Mouse (Mus musculus) lung, postnatal 0 days (tissue): ENCODE data around the gene Lnpep. TPM values are rescaled to one million over a fixed set of nuclear protein-coding genes. Genes with fewer than 3 reads are reported as not detected.
A peak's percentile ranks its signal among the peaks of the same experiment; 100 is the strongest.

Experiments
- ATAC-seq: fragments of 200-750 bp; cut with Nextera tagmentation; 2 replicates; pipeline ENCODE4 v1.8.0; 2017; ENCODE audit warnings: moderate library complexity
- DNase-seq: peaks from one replicate; pipeline ENCODE4 v3.0.0-alpha.2; 2016; ENCODE audit warnings: low spot score
- H3K27ac ChIP-seq: fragments of 300-500 bp; sonication (generic); 2 replicates; pipeline ENCODE4 v1.5.1; 2014; ENCODE audit warnings: antibody characterized with exemption, mild to moderate bottlenecking, low read length, mixed read lengths
- H3K27me3 ChIP-seq: fragments of 300-500 bp; sonication (generic); replicated peaks from 2 replicates; pipeline ENCODE4 v1.6.1; 2014; ENCODE audit warnings: low read length, mixed read lengths; ENCODE audit not compliant: insufficient read depth
- H3K36me3 ChIP-seq: fragments of 300-500 bp; sonication (generic); 2 replicates; pipeline ENCODE4 v1.6.1; 2014; ENCODE audit warnings: low read length, mixed read lengths; ENCODE audit not compliant: insufficient read depth
- H3K4me1 ChIP-seq: fragments of 300-500 bp; sonication (generic); 2 replicates; pipeline ENCODE4 v1.6.1; 2014; ENCODE audit warnings: antibody characterized with exemption, low read depth, low read length, mixed read lengths; ENCODE audit not compliant: insufficient read depth
- H3K4me2 ChIP-seq: fragments of 300-500 bp; sonication (generic); replicated peaks from 2 replicates; pipeline ENCODE4 v1.6.1; 2014; ENCODE audit warnings: low read depth, mild to moderate bottlenecking, low read length, moderate library complexity, mixed read lengths
- H3K4me3 ChIP-seq: fragments of 300-500 bp; sonication (generic); 2 replicates; pipeline ENCODE4 v1.5.1; 2014; ENCODE audit warnings: low read depth, low read length
- H3K9ac ChIP-seq: fragments of 300-500 bp; sonication (generic); replicated peaks from 2 replicates; pipeline ENCODE4 v1.6.1; 2014; ENCODE audit warnings: low read depth, mild to moderate bottlenecking
- H3K9me3 ChIP-seq: fragments of 300-500 bp; sonication (generic); 2 replicates; pipeline ENCODE4 v1.6.1; 2016; ENCODE audit warnings: low read length, mixed read lengths
- CTCF ChIP-seq: IDR thresholded peaks from 2 replicates; pipeline ENCODE4 v1.5.1; 2016; ENCODE audit warnings: antibody characterized with exemption, mild to moderate bottlenecking
- EP300 ChIP-seq: IDR thresholded peaks from 2 replicates; pipeline ENCODE4 v1.6.1; 2016; ENCODE audit warnings: antibody characterized with exemption, mild to moderate bottlenecking, control low read depth
- WGBS: fragments of 180-500 bp; shearing (Covaris S2); extraction: QIAGEN DNeasy Blood & Tissue Kit; methylation state at CpG from one replicate; pipeline ENCODE4 v1.1.7; 2014; 5-methylcytosine and 5-hydroxymethylcytosine counted together
- polyA plus RNA-seq: library from polyadenylated mRNA; unstranded; fragments of >200 nt; fragmentation: Nextera tagmentation; extraction: Ambion mirVana; gene quantifications from 2 replicates; pipeline ENCODE4 v1.2.1, GENCODE M21; 2015

The Lnpep gene
- polyA plus RNA-seq, 1 experiment from 2014 or later, result 7.5 TPM

DNA sequence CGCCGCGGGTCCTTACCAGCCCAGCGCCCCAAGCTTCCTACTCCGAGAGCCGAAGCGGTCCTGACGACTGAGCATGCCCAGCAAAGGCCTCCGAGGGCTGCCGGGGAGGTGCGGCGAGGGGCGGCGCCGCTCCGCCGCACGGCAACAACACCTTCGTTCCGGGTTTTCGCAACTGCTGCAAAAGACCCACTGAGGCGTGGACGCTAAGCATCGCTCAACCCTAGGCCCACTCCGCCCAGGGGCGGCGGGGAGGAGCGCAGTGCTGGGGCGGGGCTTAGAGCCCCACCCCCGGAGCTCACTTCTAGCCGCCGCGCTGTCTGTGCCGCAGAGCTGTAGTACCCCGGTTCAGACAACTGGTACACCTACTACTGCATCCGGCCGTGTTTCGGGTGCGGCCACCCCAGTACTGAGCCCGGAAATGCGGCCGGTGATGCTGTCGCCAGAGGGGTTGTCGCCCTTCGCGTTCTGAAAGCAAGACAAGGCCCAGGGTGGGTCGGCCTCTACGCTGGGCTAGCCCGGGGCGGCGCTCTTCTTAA is 361 bp downstream of the Lnpep start:
- WGBS, result 2% methylated on average over 39 of the region's 51 CpGs
- Histone ChIP-seq H3K4me1 (peaks cover 5% of the 10 kb centered on the region; the same call in 1 of the 2 replicates), H3K4me3 (peak overlapping the region; percentile 97), H3K9ac (peak overlapping the region; percentile 87), H3K9me3 (no peaks in the 10 kb centered on the region), H3K4me2 (peak overlapping the region; percentile 84), H3K27ac (peak overlapping the region; percentile 100), H3K27me3 (no peaks in the 10 kb centered on the region), H3K36me3 (no peaks in the 10 kb centered on the region)
- peak; percentile 98 for DNase-seq
- 0 out of 2 replicates have a peak, but pooled peaks have one; percentile 12 for TF ChIP-seq EP300
- 0 out of 2 replicates have a peak, but pooled peaks have one; percentile 1 for TF ChIP-seq CTCF
- peak; percentile 95 for ATAC-seq

DNA sequence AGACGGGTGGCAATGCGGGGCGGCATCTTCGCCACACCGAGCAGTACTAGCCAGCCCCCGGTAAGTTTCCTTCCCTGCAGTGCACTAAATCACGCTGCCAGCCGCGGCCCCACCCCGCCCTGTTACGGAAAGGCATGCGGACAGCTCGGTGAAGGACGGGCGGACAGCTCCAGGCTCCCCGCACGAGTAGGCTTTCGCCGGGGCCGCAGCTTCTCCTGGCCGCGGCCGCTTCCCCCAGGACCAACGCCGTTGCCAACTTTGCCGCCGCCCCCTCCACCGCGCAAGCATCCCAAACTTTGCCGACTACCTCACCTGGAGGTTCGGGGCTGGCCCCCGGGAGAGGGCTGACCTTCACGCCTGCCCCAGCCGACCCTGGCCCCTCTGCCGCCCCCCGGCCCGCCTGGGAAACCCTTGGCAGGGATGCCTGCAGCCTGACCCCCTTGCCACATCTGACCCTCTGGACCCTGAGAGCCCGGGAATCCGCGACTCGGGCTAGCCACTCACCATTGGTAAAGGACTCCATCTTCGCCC is 895 bp downstream of the Lnpep start:
- peak; percentile 0; the same call in 1 of the 2 replicates for ATAC-seq
- TF ChIP-seq CTCF (no peak), EP300 (no peak)
- H3K4me3 ChIP-seq, result peak overlapping the region; percentile 97

DNA sequence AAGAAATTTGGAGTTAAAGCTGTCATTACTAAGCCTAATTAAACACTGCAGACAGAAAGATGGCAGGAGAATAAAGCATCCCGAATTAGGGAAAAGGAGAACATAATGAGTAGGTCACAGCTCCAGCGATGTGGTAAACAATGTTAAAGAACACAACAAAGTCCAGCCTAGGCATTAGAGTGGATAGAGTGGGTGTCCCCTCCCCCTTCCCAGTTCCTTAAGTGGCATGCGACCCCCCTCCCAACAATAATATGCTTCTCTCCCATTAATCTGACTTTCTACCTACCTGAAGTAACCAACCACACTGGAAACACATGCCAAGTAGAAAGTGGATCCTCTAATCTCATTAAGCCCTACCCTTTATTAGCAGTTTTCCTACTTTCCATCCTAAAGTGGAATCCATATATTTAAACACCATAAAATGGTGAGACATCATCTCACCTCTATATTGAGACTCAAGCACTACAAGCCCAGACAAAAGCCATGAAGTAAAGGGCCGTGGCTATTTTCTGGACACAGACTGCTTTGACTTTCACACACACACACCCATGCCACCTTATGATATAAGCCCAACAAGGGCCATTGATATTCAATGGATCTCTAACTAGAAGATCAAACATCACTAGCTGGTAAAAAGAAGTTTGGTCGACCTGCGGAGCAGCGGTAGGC is 1.5 kb downstream of the Lnpep start:
- no peak for TF ChIP-seq CTCF
- no peak for TF ChIP-seq EP300
- Histone ChIP-seq H3K27me3 (no peaks in the 10 kb centered on the region), H3K9ac (peak overlapping the region; percentile 87), H3K9me3 (no peaks in the 10 kb centered on the region), H3K36me3 (no peaks in the 10 kb centered on the region), H3K27ac (peak overlapping the region; percentile 100), H3K4me3 (peak overlapping the region; percentile 97), H3K4me2 (peak overlapping the region; percentile 84), H3K4me1 (peaks cover 5% of the 10 kb centered on the region; the same call in 1 of the 2 replicates)
- 7% methylated on average over 7 of the region's 7 CpGs for WGBS
- DNase-seq (no peak), ATAC-seq (no peak)

More for the DNA sequence above, 895 bp downstream of the Lnpep start:
- DNase-seq, result peak; percentile 60
- peaks cover 5% of the 10 kb centered on the region; the same call in 1 of the 2 replicates for H3K4me1 ChIP-seq
- WGBS, result 2% methylated on average over 42 of the region's 42 CpGs
- peak overlapping the region; percentile 84 for H3K4me2 ChIP-seq
- peak overlapping the region; percentile 100 for H3K27ac ChIP-seq
- H3K9me3 ChIP-seq, result no peaks in the 10 kb centered on the region
- no peaks in the 10 kb centered on the region for H3K36me3 ChIP-seq
- H3K9ac ChIP-seq, result peak overlapping the region; percentile 87
- H3K27me3 ChIP-seq, result no peaks in the 10 kb centered on the region

DNA sequence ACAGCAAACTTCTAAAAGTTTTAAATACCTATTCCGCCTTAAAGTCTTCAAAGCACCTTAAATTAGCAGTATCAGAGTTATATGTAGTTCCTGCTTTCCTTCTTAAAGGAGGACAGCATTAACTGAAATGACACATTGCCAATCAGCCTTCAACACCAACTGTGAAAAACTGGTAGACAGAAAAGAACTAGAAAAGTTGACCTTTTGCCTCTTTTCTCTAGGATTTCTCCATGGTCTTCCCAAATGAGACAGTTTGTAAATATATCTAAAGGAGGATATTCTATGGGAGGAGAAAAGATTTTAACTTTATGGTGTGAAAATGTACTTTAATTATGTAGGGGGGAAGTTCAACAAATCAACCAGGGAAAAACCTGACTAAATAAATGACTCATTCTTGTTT is 2.3 kb downstream of the Lnpep start:
- Histone ChIP-seq H3K9me3 (no peaks in the 10 kb centered on the region), H3K27ac (no peak overlapping the region), H3K4me2 (no peak overlapping the region; the same call in 1 of the 2 replicates), H3K4me3 (no peak overlapping the region), H3K4me1 (peaks cover 5% of the 10 kb centered on the region; the same call in 1 of the 2 replicates), H3K9ac (no peak overlapping the region), H3K27me3 (no peaks in the 10 kb centered on the region), H3K36me3 (no peaks in the 10 kb centered on the region)
- TF ChIP-seq CTCF, result no peak
- TF ChIP-seq EP300, result no peak
- ATAC-seq (no peak), DNase-seq (no peak)
- WGBS, result 97% methylated on average over 1 of the region's 1 CpGs

DNA sequence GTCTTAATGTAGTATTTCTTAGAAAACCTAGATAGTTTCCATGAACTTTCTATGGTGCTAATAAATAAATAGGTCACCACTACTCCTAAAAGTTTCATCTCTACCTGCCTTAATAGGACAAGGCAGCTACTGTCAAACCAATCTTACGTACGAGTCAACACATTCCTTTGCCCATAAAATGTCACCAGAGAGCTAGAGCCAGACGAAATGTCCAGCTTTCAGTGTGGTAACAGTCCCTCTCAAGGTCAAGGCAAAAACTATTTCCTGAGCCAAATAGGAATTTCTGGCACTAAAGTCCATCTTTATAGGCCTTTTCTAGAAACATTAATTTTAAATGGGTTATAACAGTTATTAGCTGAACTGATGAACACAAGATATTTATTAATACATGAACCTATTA is 3.3 kb downstream of the Lnpep start:
- TF ChIP-seq CTCF (no peak), EP300 (no peak)
- H3K4me1 ChIP-seq, result peaks cover 5% of the 10 kb centered on the region; the same call in 1 of the 2 replicates
- H3K4me2 ChIP-seq, result no peak overlapping the region
- no peaks in the 10 kb centered on the region for H3K9me3 ChIP-seq
- ATAC-seq, result no peak
- no peak overlapping the region for H3K4me3 ChIP-seq
- no peak for DNase-seq
- WGBS, result 50% methylated on average over 3 of the region's 3 CpGs
- no peak overlapping the region for H3K9ac ChIP-seq
- no peaks in the 10 kb centered on the region for H3K36me3 ChIP-seq
- no peaks in the 10 kb centered on the region for H3K27me3 ChIP-seq
- H3K27ac ChIP-seq, result no peak overlapping the region

DNA sequence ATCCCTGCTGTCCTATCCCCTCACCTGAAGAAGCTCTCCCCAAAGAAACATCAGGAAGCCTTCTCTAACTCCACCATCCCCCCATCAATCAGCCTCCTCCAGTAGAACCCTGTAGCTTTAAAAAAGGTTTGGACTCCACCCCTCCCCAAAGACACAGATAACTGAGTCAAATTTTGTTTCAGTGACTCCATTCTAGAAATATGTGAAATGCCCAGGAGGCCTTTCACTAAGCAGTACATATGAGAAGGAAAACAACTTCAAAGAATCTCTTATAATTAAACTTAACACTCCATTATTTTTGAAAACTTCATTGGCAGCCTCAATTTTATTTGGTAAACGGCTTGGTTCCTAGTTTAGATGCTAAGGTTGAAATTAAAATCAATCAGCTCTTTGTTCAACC is 6.4 kb downstream of the Lnpep start:
- ATAC-seq (no peak), DNase-seq (no peak)
- H3K9ac ChIP-seq, result no peak overlapping the region
- no peak overlapping the region for H3K27ac ChIP-seq
- WGBS, result 74% methylated on average over 1 of the region's 1 CpGs
- peaks cover 4% of the 10 kb centered on the region; the same call in 1 of the 2 replicates for H3K4me1 ChIP-seq
- H3K9me3 ChIP-seq, result no peaks in the 10 kb centered on the region
- no peaks in the 10 kb centered on the region for H3K27me3 ChIP-seq
- H3K4me2 ChIP-seq, result no peak overlapping the region
- no peak overlapping the region for H3K4me3 ChIP-seq
- no peaks in the 10 kb centered on the region for H3K36me3 ChIP-seq
- TF ChIP-seq EP300 (no peak), CTCF (no peak)
